Mouse (Mus musculus) MEL-GATA-1-ER (cell line): ENCODE measurements around the gene Glipr1l2.
A peak's percentile ranks its signal among the peaks of the same experiment; 100 is the strongest.
"Not testable (repeated sequence)": the region's sequence is repeated elsewhere in the genome, so short reads cannot be mapped to it uniquely, and the experiment has no call there.

Source experiments
- DNase-seq: peaks from one replicate; pipeline ENCODE4 v3.0.0-alpha.2; 2012; ENCODE audit warnings: low read depth; ENCODE audit errors: extremely low read depth

Glipr1l2 gene

DNA sequence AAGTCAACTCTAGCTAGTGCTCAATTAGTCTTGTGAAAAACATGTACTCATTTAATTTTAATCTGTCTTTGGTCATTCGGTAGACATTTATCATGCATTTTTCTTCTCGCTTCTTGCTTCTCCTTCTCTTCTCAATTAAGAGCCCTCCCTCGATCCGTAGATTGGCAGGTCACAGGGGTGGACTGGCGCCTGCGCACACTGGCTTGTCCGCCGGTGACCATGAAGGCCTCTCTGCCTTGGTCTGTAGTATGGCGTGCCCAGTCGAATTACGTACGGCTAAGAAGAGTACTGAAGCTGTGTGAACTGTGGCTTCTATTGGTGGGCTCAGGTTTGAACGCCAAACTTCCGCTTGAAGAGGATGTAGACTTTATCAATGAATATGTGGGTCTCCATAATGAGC lies at the start of gene Glipr1l2:
Gene Glipr1l2 (plus strand): TSS at position 198 of the 400 bp plus-strand sequence.
- DNase-seq, result no peak

DNA sequence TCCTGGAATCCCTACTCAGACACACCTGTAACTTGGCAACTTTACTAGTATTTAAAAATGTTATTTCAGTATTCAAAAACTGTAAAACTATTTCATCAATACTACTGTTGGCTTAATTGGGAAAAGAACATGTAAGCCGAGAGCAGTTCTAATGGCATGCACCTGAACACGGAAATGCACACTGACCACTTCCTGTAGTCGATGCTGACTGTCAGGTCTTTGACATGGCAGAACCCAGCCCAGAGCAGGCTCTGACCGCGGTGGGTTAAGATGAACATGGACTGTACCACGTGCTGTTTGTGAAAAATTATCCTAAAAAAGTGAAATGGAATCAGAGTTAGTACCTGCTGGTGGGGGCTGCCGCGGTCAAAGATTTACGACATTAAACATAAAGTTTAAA lies 39.6 kb upstream of the Glipr1l2 start:
- not testable (repeated sequence) for DNase-seq

DNA sequence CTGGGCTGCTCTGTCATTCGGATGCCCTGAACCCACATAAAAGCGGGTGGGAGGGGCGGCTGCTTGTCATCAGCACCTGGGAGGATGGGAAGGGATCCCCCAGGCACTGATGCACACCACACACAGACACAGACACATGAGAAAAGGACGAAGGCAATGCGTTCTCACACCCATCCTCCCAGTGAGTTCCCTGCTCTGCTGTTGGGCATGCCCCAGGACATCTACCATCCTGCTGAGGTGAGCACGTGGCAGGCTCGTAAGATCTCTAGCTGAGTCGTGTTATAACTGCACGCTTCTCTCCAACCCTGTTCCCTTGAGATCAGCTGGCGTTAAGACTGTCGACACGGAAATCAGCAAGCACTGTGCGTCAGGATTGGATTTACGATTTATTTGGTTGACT lies 38.9 kb upstream of the Glipr1l2 start:
- not testable (repeated sequence) for DNase-seq

DNA sequence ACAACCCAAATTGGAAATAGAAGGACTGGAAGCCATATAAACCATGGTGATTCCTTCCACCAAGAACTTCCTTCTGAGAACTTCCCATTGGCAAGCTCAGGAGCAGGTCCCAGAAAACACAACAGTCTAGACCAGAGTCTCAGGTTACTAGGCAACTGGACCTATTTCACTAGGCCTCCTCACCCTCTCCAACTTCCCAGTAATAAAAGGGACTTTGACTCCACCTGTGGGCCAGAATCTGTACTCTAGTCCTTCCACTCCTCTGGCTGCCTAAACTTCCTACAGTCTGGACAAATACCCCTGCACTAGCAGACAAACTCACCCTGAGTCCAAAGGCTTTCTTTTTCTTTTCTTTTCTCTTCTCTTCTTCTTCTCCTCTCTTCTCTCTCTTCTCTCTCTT lies 31.9 kb upstream of the Glipr1l2 start:
- DNase-seq, result no peak

DNA sequence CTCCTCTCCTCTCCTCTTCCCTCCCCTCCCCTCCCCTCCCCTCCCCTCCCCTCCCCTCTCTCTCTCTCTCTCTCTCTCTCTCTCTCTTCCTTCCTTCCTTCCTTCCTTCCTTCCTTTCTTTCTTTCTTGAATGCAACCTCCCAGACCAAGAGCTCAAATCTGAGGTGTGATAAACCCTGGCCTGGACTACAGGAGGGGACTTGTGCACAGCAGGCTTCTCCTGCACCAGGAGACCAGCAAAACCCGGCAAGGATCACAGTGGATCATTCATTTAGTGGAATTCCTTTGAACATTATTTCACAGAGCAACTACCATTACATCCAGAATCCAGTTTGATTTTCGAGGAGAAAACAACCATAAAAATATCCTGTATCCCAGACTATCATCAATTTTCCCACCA lies 31.2 kb upstream of the Glipr1l2 start:
- DNase-seq, result not testable (repeated sequence)

DNA sequence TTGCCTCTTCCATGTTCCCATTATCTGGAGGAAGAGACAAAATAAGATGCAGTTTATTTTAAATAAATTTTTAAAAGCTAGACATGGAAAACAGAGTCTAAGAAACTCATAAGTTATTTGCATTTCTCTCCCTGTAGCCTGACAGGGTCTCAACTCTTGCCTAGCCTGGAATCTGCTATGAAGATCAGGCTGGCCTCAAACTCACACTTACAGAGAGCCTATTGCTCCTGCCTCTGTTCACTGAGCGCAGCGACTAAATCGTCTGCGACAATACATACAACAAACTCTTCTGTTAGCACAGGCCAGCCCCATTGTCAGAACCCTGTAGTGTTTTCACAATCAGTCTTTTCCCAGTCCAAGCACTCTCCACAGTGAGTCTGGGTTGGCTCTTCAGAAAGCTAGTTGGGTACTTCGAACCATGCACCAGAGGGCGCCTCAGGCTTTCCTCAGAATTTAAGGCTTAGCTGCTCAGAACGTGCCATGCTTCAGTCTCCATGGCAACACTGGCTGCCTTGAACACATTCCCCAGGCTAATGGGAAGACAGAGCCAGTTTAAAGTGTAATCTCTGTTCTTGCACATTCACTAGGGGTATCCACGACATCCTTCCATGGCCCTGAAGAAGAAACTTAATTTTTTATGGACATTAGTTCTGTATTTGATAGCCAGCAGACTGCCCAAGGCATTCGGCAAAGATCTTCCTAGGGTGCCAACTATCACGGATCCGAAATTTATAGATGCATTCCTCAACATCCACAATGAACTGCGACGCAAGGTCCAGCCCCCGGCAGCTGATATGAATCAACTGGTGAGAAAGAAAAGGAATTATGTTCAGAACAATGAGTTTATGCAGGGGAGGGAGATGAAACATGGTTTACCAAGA lies 23.2 kb upstream of the Glipr1l2 start, which contains the start of gene Glipr1l1:
Gene Glipr1l1 (plus strand): TSS at position 488 of the 881 bp plus-strand sequence.
- DNase-seq, result peak; percentile 7

DNA sequence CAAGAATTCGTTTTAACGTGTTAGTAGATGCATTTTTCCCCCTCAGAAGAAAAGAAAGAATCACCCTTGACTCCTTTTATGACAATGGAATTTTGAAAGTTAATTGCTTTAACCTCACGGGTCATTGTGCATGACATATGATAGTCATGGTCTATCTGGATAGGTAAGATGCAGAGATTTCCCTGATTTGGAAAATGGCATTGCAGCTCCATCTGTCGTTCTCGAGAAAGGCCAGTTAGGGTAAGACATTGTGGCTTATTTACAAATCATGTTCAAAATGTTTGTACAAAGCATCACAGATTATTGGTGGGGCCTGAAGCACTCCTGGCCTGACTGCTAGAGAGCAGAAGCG lies 22.6 kb upstream of the Glipr1l2 start:
- DNase-seq, result not testable (repeated sequence)

DNA sequence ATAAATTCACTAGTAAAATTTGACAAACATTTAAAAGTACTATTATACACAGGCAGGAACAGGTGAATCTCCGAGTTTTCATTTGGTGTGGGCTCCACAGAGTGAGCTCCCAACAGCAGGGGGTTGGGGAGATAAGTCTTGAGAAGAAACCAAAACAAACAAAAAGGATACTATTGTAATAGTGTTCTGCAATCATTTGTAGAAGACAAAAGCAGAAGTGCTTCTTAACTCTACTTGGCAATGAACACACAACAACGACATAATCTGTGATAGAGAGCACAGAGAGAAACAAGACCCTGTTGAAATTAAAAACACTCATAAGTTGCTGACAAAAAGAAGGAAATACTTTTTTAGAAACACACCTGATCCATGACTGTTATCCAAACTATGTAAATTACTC lies 3.1 kb upstream of the Glipr1l2 start:
- DNase-seq, result peak; percentile 8

DNA sequence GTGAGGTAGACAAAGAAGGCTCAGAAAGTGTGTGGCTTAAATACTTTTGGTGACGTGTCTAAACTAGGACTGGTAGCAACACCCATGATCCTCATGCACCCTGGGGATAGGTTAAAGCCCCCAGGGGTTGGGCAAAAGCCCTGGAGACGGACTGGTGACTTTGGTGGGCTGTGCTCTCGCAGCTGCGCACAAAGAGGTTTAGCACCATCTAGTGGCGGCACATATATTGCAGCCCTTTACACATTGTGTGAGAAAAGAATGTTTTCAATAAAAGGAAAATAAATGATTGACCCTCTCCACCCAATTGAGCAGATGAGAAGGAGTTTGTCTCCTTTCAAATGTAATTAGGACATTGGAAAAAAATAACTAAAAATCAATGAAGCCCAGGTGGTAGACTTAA lies 22.6 kb downstream of the Glipr1l2 start:
- DNase-seq, result peak; percentile 19

DNA sequence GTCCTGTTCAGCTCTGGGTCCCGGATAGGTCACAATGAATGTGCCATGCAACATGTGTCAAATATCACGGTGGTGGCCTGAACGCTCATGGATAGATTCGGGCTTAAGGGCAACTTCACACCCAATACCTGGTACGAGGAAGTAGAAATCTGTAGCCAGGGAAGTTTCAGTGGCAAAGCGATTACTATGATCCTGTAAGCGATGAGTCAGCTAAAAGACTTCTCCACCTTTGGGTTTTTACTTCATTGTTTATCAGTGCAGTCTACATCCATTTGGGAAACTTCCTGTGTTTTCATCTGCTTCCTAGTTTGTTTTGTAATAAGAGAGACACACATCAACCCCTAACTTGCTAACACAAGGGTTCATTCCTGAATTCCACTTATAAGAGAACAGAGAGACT lies 27.2 kb downstream of the Glipr1l2 start:
- DNase-seq, result no peak

DNA sequence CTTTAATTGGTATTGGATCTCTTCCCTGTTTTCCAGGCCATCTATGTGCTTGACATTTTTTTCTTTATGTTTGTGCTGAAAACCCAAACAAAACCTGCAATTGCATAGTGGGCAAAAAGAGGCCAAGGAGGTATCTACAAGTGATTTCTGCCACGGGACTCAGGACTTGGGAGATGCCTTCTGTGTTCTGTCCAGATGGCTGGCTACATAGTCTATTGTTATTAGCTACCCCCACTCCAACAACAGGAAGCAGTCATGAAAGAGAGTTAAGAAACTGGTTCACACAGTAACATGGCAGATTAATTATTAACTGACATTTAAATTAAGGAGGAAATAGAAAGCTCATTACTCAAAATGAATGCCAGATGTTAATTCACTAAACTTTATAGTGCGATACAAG lies 41.9 kb downstream of the Glipr1l2 start:
- not testable (repeated sequence) for DNase-seq

DNA sequence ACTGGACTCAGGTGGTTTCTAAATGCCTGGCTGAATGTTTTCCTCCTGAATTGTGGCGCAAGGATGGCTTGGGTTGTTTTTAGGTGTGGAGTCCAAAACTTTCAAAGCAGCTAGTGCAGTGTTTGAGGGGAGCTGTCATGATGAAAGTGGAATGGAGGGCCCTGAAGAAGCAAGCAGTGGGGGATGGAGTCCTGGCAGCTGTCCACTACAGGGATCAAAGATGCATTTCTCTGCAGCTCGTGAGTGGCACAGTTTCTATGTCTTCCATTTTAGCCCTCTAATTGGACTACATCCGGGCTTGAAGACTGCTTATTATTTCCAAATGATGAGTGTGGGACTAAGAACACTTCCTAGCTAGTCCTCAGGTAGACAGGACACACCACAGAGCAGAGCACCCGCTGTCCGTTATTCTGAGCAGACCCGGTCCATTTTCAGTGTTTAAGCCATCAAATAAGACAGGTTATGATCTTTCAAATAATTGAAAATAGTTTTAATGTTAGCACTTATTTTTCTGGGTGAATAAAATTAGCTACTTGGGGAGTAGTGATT lies 44.6 kb downstream of the Glipr1l2 start:
- DNase-seq, result not testable (repeated sequence)

DNA sequence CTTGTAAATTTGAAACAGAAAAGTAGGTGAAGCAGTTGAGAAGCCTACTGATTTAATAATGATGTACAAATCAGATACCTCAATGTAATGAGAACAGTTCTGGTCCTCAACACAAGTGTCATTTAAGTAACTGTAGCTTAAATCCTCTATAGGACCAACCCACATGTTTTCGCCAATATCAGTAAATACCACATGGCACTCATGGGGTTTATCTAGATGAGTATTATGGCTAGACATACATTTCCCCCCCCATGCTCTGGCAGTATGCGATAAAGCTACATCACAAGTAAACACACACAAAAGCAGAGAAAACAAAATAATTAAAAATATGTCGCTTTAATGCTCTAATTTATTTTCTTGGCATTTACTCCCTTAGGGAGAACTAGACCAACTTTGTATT lies 49.0 kb downstream of the Glipr1l2 start:
- DNase-seq, result no peak

DNA sequence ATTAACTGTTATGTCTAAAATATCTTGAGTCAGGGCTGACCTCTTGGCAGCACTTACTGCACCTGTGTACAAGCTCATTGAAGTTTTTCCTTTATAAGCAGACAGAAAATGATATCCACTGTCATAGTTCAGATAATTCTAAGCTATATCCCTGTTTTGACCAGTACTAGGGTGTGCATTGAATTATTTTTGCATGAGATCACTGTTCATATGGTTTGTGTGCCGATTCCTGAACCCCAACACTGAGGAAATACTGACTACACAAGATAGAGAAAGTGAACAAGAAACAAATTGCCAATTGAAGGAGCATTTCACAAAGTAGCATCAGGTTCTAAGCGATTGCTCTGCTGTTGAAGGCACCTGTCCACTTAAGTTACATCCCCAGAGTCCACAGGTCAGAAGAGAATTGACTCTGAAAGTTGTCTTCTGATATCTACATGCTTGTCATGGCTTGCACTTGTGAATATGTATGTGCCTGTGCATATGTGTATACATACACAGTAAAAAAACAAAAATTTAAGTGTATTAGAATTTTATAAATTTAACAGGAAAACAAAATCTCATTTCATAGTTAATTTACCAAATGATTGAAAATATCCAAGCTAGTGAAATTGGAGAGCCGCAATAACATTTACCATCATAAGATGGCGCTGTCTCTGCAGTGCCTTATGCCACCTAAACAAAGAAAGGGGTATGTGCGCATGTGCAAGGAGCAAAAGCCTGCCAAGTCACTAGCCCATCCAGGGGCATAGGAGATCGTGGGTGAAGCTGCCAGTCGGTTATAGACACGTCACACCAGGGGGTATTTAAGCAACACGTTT lies 55.1 kb downstream of the Glipr1l2 start:
- DNase-seq, result peak; percentile 56

DNA sequence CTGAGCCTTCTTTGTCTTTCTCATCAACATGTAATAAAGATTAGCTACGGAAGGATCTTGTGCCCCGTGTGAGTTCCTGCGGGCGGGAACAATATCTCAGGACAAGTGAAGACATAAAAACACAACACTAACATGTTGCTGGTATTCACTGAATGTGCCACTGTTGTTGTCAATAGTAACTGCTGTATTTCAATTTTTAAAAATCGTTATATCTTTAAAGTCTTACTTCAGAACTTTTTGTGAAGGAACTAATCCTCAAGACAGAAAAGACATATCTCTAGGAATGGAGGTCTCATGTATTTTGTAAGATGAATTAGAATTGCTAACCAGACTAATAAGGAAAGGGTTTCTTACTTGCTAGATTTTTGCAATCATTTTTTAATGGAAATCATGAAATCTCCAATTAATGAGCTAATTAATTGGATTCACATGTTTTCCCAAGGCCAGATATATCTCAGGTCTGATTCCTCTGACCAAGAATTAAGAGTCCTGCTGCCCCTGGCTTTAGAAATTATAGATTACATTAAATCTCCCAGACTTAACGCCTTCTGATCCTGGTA lies 55.8 kb downstream of the Glipr1l2 start:
- DNase-seq, result no peak

DNA sequence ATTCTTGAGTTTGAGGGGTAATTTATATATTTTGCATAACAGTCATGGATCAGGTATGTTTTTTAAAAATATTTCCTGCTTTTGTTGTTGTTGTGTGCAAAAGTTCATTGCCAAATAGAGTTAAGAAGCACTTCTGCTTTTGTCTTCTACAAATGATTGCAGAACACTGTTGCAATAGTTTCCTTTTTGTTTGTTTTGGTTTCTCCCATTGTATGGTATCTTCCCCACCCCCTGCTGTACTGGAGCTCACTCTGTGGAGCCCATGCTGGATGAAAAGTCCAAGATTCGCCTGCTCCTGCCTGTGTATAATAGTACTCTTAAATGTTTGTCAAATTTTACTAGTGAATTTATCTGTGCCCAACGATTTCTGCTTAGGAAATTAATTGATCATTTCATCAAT lies 56.7 kb downstream of the Glipr1l2 start:
- no peak for DNase-seq
